Mouse (Mus musculus): ENCODE results near the gene Vdac1. TPM values are rescaled to one million over a fixed set of nuclear protein-coding genes. Genes with fewer than 3 reads are reported as not detected.
A peak's percentile ranks its signal among the peaks of the same experiment; 100 is the strongest.

Vdac1 gene
- 296 TPM for polyA plus RNA-seq (2012; fragmentation: generic; extraction: Trizol)
- long read RNA-seq, experiment 1, transcript Vdac1-201 (8 exons, 891 nt) = minor isoform, 12 of 193 reads
- long read RNA-seq, experiment 1, transcript Vdac1-202 (9 exons, 2,022 nt) = major isoform, 160 of 193 reads
- long read RNA-seq, experiment 1, partial matches to known transcripts = 4 of 193 reads
- long read RNA-seq, experiment 1, other reads (novel, unspliced or antisense) = 15 of 193 reads
- long read RNA-seq, experiment 2, transcript Vdac1-201 (8 exons, 891 nt) = minor isoform, 14 of 957 reads
- long read RNA-seq, experiment 2, transcript Vdac1-202 (9 exons, 2,022 nt) = major isoform, 913 of 957 reads
- long read RNA-seq, experiment 2, partial matches to known transcripts = 8 of 957 reads
- long read RNA-seq, experiment 2, other reads (novel, unspliced or antisense) = 21 of 957 reads

DNA sequence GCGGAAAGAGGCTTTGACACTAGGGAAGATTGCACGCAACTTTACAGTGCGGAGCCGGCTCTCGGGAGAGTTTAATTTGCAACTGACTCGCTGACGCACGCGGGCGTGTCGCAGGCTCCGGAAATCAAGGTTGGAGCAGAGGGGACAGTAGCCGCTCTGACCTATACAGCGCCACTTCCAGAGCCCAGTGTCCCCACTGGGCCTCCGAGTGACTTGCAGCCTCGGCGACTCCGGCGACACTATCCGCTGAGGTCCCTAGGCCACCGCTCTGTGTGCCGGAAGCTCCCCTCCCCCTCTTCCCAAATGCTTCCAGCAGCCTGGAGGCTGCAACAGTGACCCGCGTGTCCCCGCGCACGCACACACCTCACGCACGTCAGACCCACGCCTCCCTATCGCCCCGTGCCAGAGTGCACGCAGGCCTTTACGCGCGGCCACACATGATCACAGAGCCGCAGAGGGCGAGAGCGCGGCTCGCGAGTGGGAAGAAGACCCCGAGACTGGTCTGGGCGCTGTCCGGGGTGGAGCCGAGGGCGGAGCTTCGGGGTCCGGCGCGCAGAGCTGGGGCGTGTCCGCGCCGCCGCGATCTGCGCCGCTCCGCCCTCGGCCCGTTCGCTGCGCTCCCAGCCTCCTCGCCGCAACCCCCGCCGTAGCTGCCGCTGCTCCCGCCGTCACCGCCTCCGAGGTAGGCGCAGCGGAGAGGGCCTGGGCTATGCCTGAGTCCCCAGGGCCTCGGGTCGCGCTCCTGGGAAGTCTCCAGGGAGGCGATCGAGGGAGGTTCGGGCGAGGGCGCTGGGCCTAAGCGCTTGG, at the start of gene Vdac1:
Vdac1 (plus strand) TSS at position 390 of the 807 bp plus-strand sequence.
- H3K79me2 ChIP-seq (ENCODE audit: control insufficient read depth, insufficient read depth) = peaks cover 49% of the 10 kb centered on the region
- no peak for TF ChIP-seq FOSL1 (IDR thresholded peaks at IDR 0.05; ENCODE audit: insufficient read depth, low read length, poor library complexity, severe bottlenecking)
- TF ChIP-seq CTCF (IDR thresholded peaks at IDR 0.05; ENCODE audit: control insufficient read depth, insufficient read depth, insufficient read length) = no peak
- no peak for TF ChIP-seq MYOG (IDR thresholded peaks at IDR 0.05; ENCODE audit: control insufficient read depth, extremely low read depth, insufficient read length)
- no peak for TF ChIP-seq MYOD1 (IDR thresholded peaks at IDR 0.05; ENCODE audit: control insufficient read depth, insufficient read length, low read depth)
- no peak for TF ChIP-seq USF1 (IDR thresholded peaks at IDR 0.05; ENCODE audit: low read depth)
- peaks cover 47% of the 10 kb centered on the region for H3K79me3 ChIP-seq (ENCODE audit: low read depth)
- peak within 1 kb of the TSS; percentile 98 for H3ac ChIP-seq (ENCODE audit: control insufficient read depth, insufficient read length, low read depth)
- H3K36me3 ChIP-seq (ENCODE audit: control insufficient read depth, insufficient read depth) = peaks cover 15% of the 10 kb centered on the region
- no peaks in the 10 kb centered on the region for H3K27me3 ChIP-seq (ENCODE audit: control insufficient read depth, insufficient read depth, insufficient read length)
- H3K4me3 ChIP-seq (ENCODE audit: insufficient read depth, poor library complexity, severe bottlenecking) = peak within 1 kb of the TSS; percentile 95

GRCm38 (mm10) chr11:52314102-52314793, 46.4 kb upstream of the Vdac1 start:
- Histone ChIP-seq H3K4me3 (ENCODE audit: insufficient read depth, poor library complexity, severe bottlenecking) (no peak overlapping the region), H3K27me3 (ENCODE audit: control insufficient read depth, insufficient read depth, insufficient read length) (no peaks in the 10 kb centered on the region), H3ac (ENCODE audit: control insufficient read depth, insufficient read length, low read depth) (no peak overlapping the region), H3K79me3 (ENCODE audit: low read depth) (no peaks in the 10 kb centered on the region), H3K36me3 (ENCODE audit: control insufficient read depth, insufficient read depth) (no peaks in the 10 kb centered on the region), H3K79me2 (ENCODE audit: control insufficient read depth, insufficient read depth) (no peaks in the 10 kb centered on the region)
- TF ChIP-seq MYOG (IDR thresholded peaks at IDR 0.05; ENCODE audit: control insufficient read depth, extremely low read depth, insufficient read length) (no peak), USF1 (IDR thresholded peaks at IDR 0.05; ENCODE audit: low read depth) (no peak)

DNA sequence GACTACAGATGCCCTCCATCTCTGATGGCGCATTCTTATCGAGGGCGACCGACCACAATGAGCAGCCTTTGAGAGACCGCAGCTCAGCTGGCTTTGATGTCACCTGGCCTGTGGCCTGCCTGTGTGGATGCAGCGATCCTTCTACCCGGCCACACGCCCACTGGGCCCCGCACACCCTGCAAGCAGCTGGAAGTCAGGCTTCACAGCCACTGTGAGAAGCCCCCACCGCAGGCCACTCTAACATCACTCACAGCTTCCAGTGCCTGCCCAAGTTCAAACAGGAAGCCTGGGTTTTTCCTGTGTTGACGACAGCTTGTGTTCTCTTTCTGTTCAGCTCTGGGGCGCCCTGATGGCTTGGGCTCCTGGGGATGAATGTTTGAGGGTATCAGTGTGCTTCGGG, 42.2 kb upstream of the Vdac1 start:
- Histone ChIP-seq H3K36me3 (ENCODE audit: control insufficient read depth, insufficient read depth) (no peaks in the 10 kb centered on the region), H3K27me3 (ENCODE audit: control insufficient read depth, insufficient read depth, insufficient read length) (no peaks in the 10 kb centered on the region), H3K79me2 (ENCODE audit: control insufficient read depth, insufficient read depth) (no peaks in the 10 kb centered on the region), H3ac (ENCODE audit: control insufficient read depth, insufficient read length, low read depth) (no peak overlapping the region), H3K79me3 (ENCODE audit: low read depth) (no peaks in the 10 kb centered on the region), H3K4me3 (ENCODE audit: insufficient read depth, poor library complexity, severe bottlenecking) (no peak overlapping the region)
- TF ChIP-seq MAX (IDR thresholded peaks at IDR 0.05) = no peak
- no peak for TF ChIP-seq CTCF (IDR thresholded peaks at IDR 0.05; ENCODE audit: control insufficient read depth, insufficient read depth, insufficient read length)
- no peak for TF ChIP-seq MYOG (IDR thresholded peaks at IDR 0.05; ENCODE audit: control insufficient read depth, extremely low read depth, insufficient read length)
- TF ChIP-seq USF1 (IDR thresholded peaks at IDR 0.05; ENCODE audit: low read depth) = no peak
- TF ChIP-seq FOSL1 (IDR thresholded peaks at IDR 0.05; ENCODE audit: insufficient read depth, low read length, poor library complexity, severe bottlenecking) = no peak
- no peak for TF ChIP-seq MYOD1 (IDR thresholded peaks at IDR 0.05; ENCODE audit: control insufficient read depth, insufficient read length, low read depth)
- TF ChIP-seq CEBPB (IDR thresholded peaks at IDR 0.05; ENCODE audit: low read depth) = no peak

GRCm38 (mm10) chr11:52319664-52320063, 41.0 kb upstream of the Vdac1 start:
- Histone ChIP-seq H3K4me3 (ENCODE audit: insufficient read depth, poor library complexity, severe bottlenecking) (no peak overlapping the region), H3K36me3 (ENCODE audit: control insufficient read depth, insufficient read depth) (no peaks in the 10 kb centered on the region), H3K27me3 (ENCODE audit: control insufficient read depth, insufficient read depth, insufficient read length) (no peaks in the 10 kb centered on the region), H3ac (ENCODE audit: control insufficient read depth, insufficient read length, low read depth) (no peak overlapping the region), H3K79me2 (ENCODE audit: control insufficient read depth, insufficient read depth) (no peaks in the 10 kb centered on the region), H3K79me3 (ENCODE audit: low read depth) (no peaks in the 10 kb centered on the region)
- TF ChIP-seq USF1 (IDR thresholded peaks at IDR 0.05; ENCODE audit: low read depth) (no peak), CEBPB (IDR thresholded peaks at IDR 0.05; ENCODE audit: low read depth) (no peak)

- Histone ChIP-seq H3K79me3 (ENCODE audit: low read depth) (no peaks in the 10 kb centered on the region), H3K27me3 (ENCODE audit: control insufficient read depth, insufficient read depth, insufficient read length) (no peaks in the 10 kb centered on the region), H3K4me3 (ENCODE audit: insufficient read depth, poor library complexity, severe bottlenecking) (no peak overlapping the region), H3ac (ENCODE audit: control insufficient read depth, insufficient read length, low read depth) (no peak overlapping the region), H3K36me3 (ENCODE audit: control insufficient read depth, insufficient read depth) (no peaks in the 10 kb centered on the region), H3K79me2 (ENCODE audit: control insufficient read depth, insufficient read depth) (no peaks in the 10 kb centered on the region)
- TF ChIP-seq CTCF (IDR thresholded peaks at IDR 0.05; ENCODE audit: control insufficient read depth, insufficient read depth, insufficient read length) (no peak), FOSL1 (IDR thresholded peaks at IDR 0.05; ENCODE audit: insufficient read depth, low read length, poor library complexity, severe bottlenecking) (no peak), USF1 (IDR thresholded peaks at IDR 0.05; ENCODE audit: low read depth) (no peak), MAX (IDR thresholded peaks at IDR 0.05) (no peak), CEBPB (IDR thresholded peaks at IDR 0.05; ENCODE audit: low read depth) (no peak), MYOD1 (IDR thresholded peaks at IDR 0.05; ENCODE audit: control insufficient read depth, insufficient read length, low read depth) (no peak), MYOG (IDR thresholded peaks at IDR 0.05; ENCODE audit: control insufficient read depth, extremely low read depth, insufficient read length) (no peak)
Observed at GRCm38 (mm10) chr11:52320529-52320928, 40.1 kb upstream of the Vdac1 start.
